Mouse (Mus musculus): ENCODE data around the gene Fam129a. TPM values are rescaled to one million over a fixed set of nuclear protein-coding genes. Genes with fewer than 3 reads are reported as not detected.

The Fam129a gene
- 3.3 and 4.6 TPM in 2 replicates for total RNA-seq (2014; fragmentation: Nextera tagmentation)
- 6.3 and 6.5 TPM in 2 replicates for total RNA-seq (2017)

DNA sequence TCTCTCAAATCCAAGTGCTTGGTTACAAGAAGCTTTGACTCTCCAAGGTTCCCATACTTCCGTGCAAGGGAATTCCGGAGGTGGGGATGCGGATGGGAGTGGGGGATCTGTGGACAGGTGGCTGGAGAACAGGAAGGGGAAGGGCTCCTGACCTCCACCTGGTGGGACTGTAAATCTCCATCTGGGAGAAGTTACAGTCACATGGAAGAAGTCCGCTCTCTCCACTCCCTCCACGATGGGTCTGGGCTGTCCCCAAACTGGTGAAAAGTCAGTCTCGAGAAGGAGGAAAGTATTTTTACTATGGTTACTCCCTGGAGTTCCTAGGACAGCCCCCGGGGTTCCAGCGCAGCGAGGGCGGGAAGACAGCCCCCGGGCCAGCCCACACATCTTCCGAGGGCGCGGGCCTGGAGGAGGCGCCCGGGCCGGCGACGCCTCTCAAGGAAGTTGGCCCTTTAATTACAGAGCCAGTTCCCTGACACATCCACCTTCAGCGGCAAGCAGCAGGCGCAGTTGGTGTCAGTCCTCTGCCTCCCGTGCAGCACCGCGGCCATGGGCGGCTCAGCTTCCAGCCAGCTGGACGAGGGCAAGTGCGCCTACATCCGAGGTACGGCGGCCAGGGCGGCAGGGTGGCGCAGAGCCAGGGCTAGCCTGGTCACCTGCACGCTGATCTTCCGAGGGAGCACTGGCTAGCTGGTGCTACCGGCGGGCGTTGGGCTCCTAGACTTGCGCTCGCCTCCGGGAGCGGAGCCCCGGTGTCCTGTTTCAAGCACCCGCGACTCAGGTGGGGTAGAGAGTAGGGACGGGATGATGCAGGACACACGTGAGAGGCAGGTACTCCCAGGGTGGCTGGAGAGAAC lies at the start of gene Fam129a:
Gene Fam129a (plus strand): TSS at position 206 of the 857 bp plus-strand sequence.
- peak; percentile 80 for ATAC-seq (replicated peaks; ENCODE audit: poor library complexity, severe bottlenecking)

DNA sequence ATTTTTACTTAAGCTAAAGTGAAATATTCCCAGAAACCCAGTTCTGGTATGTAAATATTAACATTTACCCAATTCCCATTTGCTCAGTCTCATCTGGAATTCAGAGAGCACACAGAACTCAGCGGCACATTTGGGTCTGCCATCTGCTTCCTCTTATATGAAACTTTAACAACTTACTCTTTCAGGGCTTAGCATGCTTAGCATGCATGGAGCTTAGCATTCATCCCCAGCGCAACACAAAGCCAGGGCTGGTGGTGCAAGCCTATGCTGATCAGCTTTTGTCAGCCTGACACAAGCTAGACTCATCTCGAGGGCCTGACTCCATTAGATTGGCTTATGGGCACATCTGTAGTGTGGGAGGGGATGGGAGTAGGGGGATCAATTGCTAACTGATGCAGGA lies 44.3 kb upstream of the Fam129a start:
- ATAC-seq (replicated peaks; ENCODE audit: poor library complexity, severe bottlenecking): no peak

DNA sequence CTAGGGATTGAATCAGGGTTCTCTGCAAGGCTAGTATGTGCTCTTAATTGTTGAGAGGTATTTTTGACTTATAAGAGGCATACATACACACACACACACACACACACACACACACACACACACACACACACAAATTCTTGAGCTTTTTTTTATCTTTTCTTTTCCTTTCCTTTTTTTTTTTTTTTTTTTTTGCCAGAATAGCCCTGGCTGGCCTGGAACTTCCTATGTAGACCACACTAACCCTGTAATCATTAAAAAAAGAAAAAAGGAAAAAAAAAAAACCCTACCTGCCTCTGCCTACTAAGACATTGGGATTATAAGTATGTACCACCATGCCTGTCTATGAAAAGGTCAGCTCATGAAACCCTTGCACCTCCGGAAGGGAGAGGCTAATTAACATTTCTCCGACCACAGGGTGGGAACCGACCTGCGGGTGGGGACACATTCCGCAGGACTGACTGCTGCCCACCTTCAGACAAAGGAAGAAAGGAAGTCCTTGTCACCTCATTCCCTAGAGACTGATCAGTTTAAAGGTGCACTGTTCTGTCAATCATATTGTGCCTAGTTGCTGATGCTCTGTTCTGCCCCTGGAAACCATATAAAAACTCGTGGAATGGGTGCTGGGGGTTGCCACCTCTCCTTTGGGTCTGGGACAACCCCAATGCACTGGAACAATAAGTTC lies 27.0 kb upstream of the Fam129a start:
- ATAC-seq (replicated peaks; ENCODE audit: poor library complexity, severe bottlenecking): no peak

DNA sequence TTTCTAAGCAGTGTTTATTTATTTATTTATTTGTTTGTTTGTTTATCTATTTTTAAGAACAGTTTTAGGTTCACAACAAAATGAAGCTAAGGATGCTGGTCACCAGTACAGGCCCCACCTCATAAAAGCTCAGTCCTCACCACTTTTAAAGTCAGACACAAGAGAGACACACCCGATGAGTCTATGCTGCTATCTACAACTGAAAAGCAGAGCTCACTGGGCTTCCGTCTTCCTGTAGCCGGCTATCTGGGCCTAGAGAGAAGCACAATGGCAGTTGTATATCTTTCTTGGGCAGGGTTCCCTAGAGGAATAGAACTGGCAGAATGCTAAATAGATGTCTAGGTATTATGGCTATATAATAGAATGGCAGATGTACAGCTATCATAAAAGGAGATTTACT lies 26.4 kb upstream of the Fam129a start:
- ATAC-seq (replicated peaks; ENCODE audit: poor library complexity, severe bottlenecking): no peak

DNA sequence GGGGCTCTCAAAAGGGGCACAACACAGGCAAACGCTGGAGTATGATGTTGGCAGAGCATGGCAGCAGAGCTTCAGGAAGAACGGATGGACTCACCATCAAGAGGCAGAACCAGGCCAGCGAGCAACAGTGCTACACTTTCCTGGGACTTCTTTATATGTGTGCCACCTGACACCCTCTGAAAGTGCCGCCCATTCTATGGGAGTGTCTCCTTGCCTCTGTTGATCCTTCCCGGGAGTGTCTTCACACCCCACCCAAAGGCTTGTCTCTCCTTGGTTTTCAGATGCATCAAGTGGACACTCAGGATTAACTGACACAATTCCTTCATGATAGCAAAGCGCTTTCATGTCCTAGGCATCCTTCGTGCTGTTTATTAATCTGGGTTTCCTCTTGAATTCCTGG lies 25.4 kb upstream of the Fam129a start:
- no peak for ATAC-seq (replicated peaks; ENCODE audit: poor library complexity, severe bottlenecking)

DNA sequence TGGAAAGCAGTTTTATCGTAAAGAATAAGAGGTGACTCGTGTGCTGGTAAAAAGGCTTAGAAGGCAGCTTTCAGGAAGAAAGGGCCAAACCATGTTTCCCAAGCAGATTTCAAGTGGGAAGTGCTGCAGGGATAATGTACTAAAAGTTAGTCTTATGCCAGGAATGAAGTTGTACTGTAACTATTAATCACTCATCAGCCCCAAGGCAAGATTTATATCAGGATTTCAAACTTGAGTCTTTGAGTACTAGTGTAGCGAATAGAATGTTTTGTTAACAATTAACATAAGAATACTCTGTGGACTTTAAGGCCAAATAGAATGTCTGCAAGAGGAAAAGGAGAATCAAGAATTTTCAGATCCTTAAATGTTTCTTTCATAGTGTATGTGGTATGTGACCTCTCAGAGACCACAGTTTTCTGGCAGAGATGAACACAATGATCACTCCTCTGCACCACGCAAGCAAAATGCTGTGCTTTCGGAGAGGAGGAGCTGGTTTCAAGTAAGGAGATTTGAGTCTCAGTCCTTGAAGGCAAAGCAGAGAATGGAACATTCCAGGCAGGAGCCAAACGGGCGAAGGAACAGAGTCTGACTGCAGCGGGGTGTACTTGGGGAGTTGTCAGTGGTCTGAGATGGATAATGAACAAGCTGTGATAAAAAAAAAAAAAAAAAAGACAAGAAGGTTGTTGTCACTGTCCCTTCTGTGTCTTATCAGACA lies 21.9 kb upstream of the Fam129a start:
- no peak for ATAC-seq (replicated peaks; ENCODE audit: poor library complexity, severe bottlenecking)

DNA sequence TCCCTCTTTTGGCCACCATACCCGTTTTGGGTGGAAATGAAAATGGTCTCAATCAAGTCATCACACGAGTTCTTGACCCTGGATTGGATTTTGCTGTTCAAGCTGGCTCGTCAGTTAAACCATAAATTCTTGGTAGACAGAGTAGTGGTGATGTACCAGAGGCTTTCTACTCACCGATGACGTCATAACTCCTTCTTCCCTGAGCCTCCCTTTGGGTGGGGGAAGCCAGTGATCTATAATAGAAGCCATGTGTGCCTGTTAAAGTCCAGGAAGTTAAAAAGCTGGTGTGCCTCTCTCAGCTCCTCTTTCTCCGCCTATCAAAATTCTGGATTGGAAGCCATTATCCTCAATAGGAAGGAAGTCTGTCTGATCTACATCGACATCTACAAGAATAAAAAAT lies 21.2 kb upstream of the Fam129a start:
- no peak for ATAC-seq (replicated peaks; ENCODE audit: poor library complexity, severe bottlenecking)

DNA sequence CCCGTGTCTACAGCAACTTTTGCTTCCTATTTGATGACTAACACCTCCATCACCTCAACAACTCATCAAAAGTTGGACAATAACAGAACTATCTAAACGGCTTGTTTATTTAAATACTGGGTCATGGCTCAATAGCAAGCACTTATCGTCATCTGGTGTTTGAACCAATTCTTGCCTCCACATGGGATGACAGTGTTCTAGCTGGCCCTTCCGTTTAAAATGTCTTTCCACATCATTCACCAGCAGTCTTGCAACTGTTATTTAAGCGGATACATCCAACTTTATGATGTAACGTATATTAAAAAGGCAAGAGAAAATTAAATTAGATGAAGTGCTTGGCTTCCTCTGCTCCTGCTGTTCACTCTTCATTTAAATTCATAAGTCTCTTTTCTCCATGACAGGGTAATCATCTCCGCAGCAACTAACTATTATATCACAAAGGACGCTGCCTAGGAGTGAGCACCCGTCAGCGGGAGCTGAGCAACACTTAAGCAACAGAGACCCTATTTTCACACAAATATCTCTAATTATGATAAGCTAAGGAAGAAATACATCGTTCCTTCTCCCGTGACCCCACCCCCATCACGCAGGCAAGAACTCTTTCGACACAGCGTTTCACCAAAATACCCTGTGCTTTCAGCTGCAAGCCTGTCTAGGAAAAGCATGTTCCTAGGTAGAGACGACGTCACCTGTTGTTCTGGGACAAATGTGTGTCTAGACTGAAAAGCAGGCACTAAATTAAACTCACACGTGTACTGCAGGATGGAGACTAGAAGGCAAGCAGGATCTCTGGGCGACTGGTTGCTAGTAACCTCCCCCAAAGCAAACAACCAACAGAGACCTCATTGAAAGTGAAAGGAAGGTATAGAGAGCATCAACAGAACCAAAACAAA lies 20.2 kb upstream of the Fam129a start:
- no peak for ATAC-seq (replicated peaks; ENCODE audit: poor library complexity, severe bottlenecking)

DNA sequence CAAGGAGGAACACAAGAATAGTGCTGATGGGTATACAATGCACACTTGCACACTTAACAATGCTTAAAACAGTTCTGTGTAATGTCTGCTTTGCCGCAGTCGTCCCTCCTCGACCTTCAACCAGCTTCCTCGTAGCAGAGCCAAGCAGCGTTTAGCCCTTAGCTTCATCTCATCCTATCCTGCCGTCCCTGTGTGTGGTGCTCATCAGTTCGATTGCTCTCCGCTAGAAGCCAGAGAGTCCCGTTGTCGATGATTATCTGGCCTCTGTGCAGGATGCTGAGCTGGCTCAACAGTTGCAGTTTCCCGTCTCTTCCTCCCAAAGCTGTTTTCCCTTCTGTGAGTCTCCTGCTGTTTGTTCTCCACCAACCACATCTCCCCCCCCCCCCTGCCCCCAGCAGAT lies 10.4 kb upstream of the Fam129a start:
- no peak for ATAC-seq (replicated peaks; ENCODE audit: poor library complexity, severe bottlenecking)

DNA sequence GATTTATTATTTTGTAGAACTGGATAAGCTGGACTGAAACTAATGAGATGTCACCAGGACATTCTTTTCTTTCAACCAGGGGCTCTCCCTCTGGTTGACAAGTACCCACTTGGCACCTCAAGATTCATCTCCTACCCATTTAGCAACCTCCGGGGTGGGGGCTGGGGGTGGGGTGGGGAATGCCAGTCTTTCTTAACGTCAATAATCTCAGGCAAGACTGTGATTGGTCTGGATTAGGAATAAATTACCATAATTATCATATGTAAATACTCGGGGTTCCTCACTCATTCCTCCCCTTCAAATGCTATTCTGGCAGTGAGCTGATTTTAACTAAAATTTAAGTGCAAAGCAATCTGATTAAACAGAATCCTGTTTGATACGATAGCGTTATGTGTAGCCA lies 7.6 kb upstream of the Fam129a start:
- no peak for ATAC-seq (replicated peaks; ENCODE audit: poor library complexity, severe bottlenecking)

DNA sequence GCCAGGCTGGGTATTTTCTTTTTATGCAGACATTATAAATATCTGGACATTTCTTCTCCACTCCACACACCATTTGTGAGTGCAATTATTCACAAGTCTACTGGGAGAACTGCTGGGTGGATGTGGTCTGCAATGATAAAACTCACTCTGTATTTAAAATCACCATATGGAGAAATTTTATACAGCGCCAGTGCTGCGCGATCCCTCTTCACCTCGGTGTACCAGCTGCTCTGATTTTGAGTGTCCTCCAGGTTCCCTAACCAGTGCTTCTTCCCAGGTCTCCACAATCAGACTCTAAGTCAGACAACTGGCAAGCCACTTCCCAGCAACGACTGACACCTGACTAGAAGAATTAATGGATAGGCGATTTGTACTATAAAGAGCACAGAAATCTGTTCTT lies 7.1 kb upstream of the Fam129a start:
- ATAC-seq (replicated peaks; ENCODE audit: poor library complexity, severe bottlenecking): no peak

DNA sequence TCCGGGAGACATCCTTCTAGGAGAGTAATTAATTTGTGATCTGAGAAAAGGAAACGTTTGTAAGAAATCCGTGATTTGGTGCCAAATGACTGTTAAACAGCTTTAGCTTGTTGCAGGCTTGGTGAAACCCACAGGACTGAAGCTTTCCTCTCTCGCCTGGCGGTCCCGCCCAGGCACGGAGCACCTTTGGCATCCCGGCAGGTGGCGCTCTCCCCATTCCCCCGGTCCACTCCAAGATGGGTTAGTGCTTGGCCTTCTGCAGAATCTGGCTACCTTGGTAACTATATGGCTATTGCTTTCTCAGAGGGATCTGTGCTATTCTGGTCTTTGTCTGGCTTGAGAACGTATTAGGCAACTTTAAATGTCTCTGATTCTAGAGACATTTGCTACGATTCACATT lies 6.6 kb upstream of the Fam129a start:
- ATAC-seq (replicated peaks; ENCODE audit: poor library complexity, severe bottlenecking): peak; percentile 99

DNA sequence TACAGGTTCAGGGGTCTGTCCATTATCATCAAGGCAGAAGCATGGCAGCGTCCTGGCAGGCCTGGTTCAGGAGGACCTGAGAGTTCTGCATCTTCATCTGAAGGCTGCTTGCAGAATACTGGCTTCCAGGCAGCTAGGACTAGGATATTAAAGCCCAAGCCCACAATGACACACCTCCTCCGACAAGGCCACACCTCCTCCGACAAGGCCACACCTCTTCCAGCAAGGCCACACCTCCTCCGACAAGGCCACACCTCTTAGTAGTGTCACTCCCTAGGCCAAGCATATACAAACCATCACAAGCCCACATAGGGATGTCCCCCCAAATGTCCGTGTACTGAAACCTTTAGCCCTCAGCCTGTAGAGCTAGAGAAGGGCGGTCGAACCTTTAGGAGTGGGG lies 2.3 kb upstream of the Fam129a start:
- ATAC-seq (replicated peaks; ENCODE audit: poor library complexity, severe bottlenecking): 0 out of 2 replicates have a peak, but pooled peaks have one; percentile 10

DNA sequence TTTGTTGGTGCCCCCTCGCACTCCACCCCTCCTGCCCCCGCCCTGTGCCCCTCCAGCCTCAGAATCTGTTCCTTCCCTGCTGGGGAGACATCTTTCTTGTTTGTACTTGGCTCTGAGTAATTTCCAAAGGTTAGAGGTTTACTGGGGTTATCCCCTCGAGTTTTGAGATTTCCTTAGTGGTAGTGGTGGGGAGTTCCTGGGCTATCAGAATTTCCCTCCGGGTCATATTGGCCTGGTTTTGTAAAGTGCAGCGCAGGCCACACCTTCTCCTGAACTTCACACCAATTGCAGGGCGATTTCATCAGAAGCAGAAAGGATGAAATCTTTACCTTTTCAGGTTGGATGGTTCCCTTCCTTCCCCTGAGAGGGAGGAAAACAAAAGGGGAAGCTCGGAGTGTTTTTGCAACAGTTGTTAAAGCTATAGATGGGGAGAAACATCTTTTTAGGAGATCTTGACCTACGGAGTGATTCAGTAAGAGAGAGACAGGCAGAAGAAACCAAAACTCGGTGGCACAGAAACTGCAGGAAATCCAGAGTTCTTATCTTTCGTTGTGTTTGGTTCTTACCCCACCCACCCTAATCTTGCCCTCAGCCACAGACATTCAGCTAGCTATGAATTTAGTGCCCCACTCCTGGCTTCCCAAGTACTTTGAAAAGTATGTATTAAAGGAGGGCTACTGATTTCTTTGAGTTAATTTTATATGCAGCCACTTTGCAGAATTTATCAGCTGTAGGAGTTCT lies 1.0 kb downstream of the Fam129a start:
- ATAC-seq (replicated peaks; ENCODE audit: poor library complexity, severe bottlenecking): peak; percentile 52

DNA sequence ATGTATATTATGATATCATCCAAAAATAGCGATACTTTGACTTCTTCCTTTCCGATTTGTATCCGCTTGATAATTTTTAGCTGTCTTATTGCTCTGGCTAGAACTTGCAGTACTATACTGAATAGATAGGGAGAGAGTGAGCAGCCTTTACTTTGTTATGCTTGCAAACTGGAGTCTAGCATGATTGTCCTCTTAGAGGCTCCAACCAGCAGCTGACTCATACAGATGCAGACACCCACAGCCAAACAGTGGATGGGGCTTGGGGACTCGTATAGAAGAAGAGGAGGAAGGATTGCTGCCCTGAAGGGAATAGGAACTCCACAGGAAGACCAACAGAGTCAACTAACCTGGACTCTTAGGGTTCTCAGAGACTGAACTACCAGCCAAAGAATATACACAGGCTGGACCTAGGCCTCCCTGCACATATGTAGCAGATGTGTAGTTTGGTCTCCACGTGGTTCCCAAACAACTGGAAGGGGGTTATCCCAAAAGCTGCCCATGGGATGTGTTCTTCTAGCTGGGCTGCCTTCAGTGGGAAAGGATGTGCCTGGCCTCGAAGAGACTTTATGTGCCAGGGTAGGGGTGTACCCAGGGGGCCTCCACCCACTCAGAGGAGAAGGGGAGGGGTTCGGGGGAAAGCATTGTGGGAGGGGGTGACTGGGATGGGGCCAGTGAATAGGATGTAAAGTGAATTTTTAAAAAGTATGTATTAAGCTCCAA lies 1.8 kb downstream of the Fam129a start:
- no peak for ATAC-seq (replicated peaks; ENCODE audit: poor library complexity, severe bottlenecking)

DNA sequence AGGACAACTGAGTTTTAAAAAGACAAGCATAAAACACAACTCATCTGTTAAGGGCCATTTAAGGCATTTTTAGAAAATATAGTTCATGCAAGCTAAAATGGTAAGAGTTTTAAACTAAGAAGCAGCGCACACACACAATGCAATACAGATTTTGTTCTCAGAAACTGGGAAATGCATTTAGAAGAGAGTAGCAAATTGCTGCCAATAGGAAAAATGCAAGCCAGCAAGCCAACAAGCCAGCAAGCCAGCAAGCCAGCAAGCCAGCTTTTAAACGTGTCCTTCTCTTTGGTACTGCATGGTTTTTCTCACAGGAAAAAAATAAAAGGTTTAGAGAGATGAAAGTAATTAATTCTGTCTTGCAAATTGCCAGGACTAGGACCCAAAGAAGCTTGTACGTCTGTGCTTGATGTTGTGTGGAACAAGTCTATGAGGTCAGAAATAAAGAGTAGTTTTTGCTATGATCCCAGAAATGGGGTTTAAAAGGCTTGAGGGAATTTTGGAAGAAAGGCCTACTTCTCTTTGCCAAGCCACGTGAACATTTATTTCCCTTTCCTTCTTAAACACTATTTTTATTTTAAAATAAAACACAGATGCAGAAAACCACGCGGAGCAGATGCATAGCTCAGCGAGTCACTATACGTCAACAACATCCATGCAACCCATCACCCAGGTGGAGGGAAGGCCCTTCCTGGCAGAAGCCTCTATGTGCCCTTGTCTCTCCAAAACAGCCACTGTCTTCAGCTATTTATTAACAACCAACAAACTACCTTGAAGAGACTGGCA lies 9.4 kb downstream of the Fam129a start:
- no peak for ATAC-seq (replicated peaks; ENCODE audit: poor library complexity, severe bottlenecking)

DNA sequence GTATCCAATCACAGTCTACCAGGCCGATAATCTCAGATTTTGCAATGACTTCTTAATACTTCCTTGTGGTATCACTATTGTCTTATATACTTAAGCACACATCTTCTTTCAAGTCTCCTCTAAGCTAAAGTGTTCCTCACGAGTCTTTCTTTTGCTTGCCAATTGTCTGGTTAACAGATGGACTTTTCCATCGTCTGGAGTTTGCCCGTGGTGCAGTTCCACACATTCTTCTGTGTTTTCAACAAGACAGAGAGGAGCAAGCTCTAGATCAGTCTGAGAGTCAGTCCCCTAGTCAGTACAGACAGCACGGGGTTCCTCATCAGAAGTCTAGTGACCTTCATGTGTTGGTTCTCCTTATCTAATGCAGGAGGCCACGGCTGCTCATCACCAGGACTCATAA lies 10.5 kb downstream of the Fam129a start:
- no peak for ATAC-seq (replicated peaks; ENCODE audit: poor library complexity, severe bottlenecking)

DNA sequence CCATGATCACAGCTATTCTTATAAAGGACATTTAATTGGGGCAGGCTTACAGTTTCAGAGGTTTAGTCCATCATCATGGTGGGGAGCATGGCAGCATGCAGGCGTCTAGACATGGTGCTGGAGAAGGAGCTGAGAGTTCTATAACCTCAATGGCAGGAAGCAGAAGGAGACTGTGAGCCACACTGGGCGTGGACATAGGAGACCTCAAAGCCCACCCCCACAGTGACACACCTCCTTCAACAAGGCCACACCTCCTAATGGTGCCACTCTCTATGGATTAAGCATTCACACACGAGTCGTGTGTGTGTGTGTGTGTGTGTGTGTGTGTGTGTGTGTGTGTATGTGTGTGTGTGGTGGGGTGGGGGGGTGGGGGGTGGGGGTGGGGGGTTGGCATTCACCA lies 11.0 kb downstream of the Fam129a start:
- ATAC-seq (replicated peaks; ENCODE audit: poor library complexity, severe bottlenecking): 0 out of 2 replicates have a peak, but pooled peaks have one; percentile 25
